Mouse (Mus musculus): ENCODE results near the gene Gm20909.
"Not testable (repeated sequence)": the region's sequence is repeated elsewhere in the genome, so short reads cannot be mapped to it uniquely, and the experiment has no call there.

Gene Gm20909

DNA sequence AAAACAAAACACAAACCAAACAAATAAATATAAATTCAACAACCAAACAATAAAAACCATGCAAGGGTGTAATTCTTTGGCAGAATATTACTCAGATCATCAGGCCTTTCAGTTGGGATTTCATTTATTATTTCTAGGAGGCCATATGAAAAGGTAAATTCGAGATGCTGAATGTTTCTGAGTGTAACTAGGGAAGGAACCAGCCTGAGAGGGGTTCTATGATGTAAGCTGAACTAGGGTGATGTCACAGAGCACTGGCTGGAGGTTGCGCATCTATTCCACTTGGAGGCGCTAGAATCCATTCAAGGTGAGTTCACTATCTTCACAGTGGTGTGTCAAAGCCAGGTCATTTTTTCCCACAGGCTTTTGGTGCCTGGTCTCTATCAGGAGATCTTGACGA, at the start of gene Gm20909:
Gm20909 (plus strand) TSS at position 301 of the 400 bp plus-strand sequence.
- not testable (repeated sequence) for DNase-seq (ENCODE audit: low read depth)

Measured in NIH3T3 (cell line).